Mouse (Mus musculus): Measurements from ENCODE around the gene Dcbld2. TPM values are rescaled to one million over a fixed set of nuclear protein-coding genes. Genes with fewer than 3 reads are reported as not detected.
"Not testable (repeated sequence)": the region's sequence is repeated elsewhere in the genome, so short reads cannot be mapped to it uniquely, and the experiment has no call there.

The Dcbld2 gene
- polyA plus RNA-seq, 1 experiment: 3.4 TPM

- no peak overlapping the region for H3K27ac ChIP-seq (ENCODE audit: control insufficient read depth, insufficient read depth, low read length)
- H3K4me3 ChIP-seq (ENCODE audit: control insufficient read depth, insufficient read depth, low read length): no peak overlapping the region
- no peaks in the 10 kb centered on the region for H3K36me3 ChIP-seq (ENCODE audit: control insufficient read depth, insufficient read depth, low read length)
- TF ChIP-seq CTCF (IDR thresholded peaks at IDR 0.05; ENCODE audit: borderline replicate concordance, control insufficient read depth, extremely low read depth, insufficient read depth, low read length, poor library complexity) (peak; percentile 79; the same call in 1 of the 2 replicates), POLR2A (IDR thresholded peaks at IDR 0.05; ENCODE audit: control insufficient read depth, extremely low read depth, insufficient read depth, low read length, poor library complexity) (no peak)
- WGBS: 44% methylated on average over 8 of the region's 8 CpGs
- no peaks in the 10 kb centered on the region for H3K4me1 ChIP-seq (replicated peaks; ENCODE audit: control insufficient read depth, insufficient read depth, low read length)
- H3K27me3 ChIP-seq (ENCODE audit: control insufficient read depth, insufficient read depth, low read length): no peaks in the 10 kb centered on the region
- peak; percentile 56 for DNase-seq
Measured at GRCm38 (mm10) chr16:58454617-58455016, 46.4 kb downstream of the Dcbld2 start.

- WGBS: 84% methylated on average over 5 of the region's 5 CpGs
- Histone ChIP-seq H3K27ac (ENCODE audit: control insufficient read depth, insufficient read depth, low read length) (no peak overlapping the region), H3K4me3 (ENCODE audit: control insufficient read depth, insufficient read depth, low read length) (no peak overlapping the region), H3K36me3 (ENCODE audit: control insufficient read depth, insufficient read depth, low read length) (no peaks in the 10 kb centered on the region), H3K27me3 (ENCODE audit: control insufficient read depth, insufficient read depth, low read length) (no peaks in the 10 kb centered on the region), H3K4me1 (replicated peaks; ENCODE audit: control insufficient read depth, insufficient read depth, low read length) (no peaks in the 10 kb centered on the region)
- DNase-seq: no peak
- no peak for TF ChIP-seq POLR2A (IDR thresholded peaks at IDR 0.05; ENCODE audit: control insufficient read depth, extremely low read depth, insufficient read depth, low read length, poor library complexity)
- TF ChIP-seq CTCF (IDR thresholded peaks at IDR 0.05; ENCODE audit: borderline replicate concordance, control insufficient read depth, extremely low read depth, insufficient read depth, low read length, poor library complexity): no peak
Measured at GRCm38 (mm10) chr16:58455118-58455517, 46.9 kb downstream of the Dcbld2 start.

- DNase-seq: no peak
- Histone ChIP-seq H3K27me3 (ENCODE audit: control insufficient read depth, insufficient read depth, low read length) (no peaks in the 10 kb centered on the region), H3K36me3 (ENCODE audit: control insufficient read depth, insufficient read depth, low read length) (no peaks in the 10 kb centered on the region), H3K4me1 (replicated peaks; ENCODE audit: control insufficient read depth, insufficient read depth, low read length) (no peaks in the 10 kb centered on the region), H3K4me3 (ENCODE audit: control insufficient read depth, insufficient read depth, low read length) (no peak overlapping the region), H3K27ac (ENCODE audit: control insufficient read depth, insufficient read depth, low read length) (no peak overlapping the region)
- 92% methylated on average over 5 of the region's 5 CpGs for WGBS
- TF ChIP-seq POLR2A (IDR thresholded peaks at IDR 0.05; ENCODE audit: control insufficient read depth, extremely low read depth, insufficient read depth, low read length, poor library complexity) (no peak), CTCF (IDR thresholded peaks at IDR 0.05; ENCODE audit: borderline replicate concordance, control insufficient read depth, extremely low read depth, insufficient read depth, low read length, poor library complexity) (no peak)
Measured at GRCm38 (mm10) chr16:58456445-58456844, 48.2 kb downstream of the Dcbld2 start.

- H3K27me3 ChIP-seq (ENCODE audit: control insufficient read depth, insufficient read depth, low read length): no peaks in the 10 kb centered on the region
- TF ChIP-seq POLR2A (IDR thresholded peaks at IDR 0.05; ENCODE audit: control insufficient read depth, extremely low read depth, insufficient read depth, low read length, poor library complexity) (no peak), CTCF (IDR thresholded peaks at IDR 0.05; ENCODE audit: borderline replicate concordance, control insufficient read depth, extremely low read depth, insufficient read depth, low read length, poor library complexity) (no peak)
- 85% methylated on average over 6 of the region's 6 CpGs for WGBS
- H3K4me1 ChIP-seq (replicated peaks; ENCODE audit: control insufficient read depth, insufficient read depth, low read length): no peaks in the 10 kb centered on the region
- H3K36me3 ChIP-seq (ENCODE audit: control insufficient read depth, insufficient read depth, low read length): no peaks in the 10 kb centered on the region
- no peak overlapping the region for H3K4me3 ChIP-seq (ENCODE audit: control insufficient read depth, insufficient read depth, low read length)
- DNase-seq: no peak
- H3K27ac ChIP-seq (ENCODE audit: control insufficient read depth, insufficient read depth, low read length): no peak overlapping the region
Measured at GRCm38 (mm10) chr16:58456991-58457390, 48.7 kb downstream of the Dcbld2 start.

GRCm38 (mm10) chr16:58459966-58460365 lies 51.7 kb downstream of the Dcbld2 start:
- not testable (repeated sequence) for H3K4me1 ChIP-seq (replicated peaks; ENCODE audit: control insufficient read depth, insufficient read depth, low read length); H3K27ac ChIP-seq (ENCODE audit: control insufficient read depth, insufficient read depth, low read length); H3K27me3 ChIP-seq (ENCODE audit: control insufficient read depth, insufficient read depth, low read length); DNase-seq; H3K4me3 ChIP-seq (ENCODE audit: control insufficient read depth, insufficient read depth, low read length); H3K36me3 ChIP-seq (ENCODE audit: control insufficient read depth, insufficient read depth, low read length)
- WGBS: 78% methylated on average over 3 of the region's 3 CpGs

GRCm38 (mm10) chr16:58460386-58460785 lies 52.1 kb downstream of the Dcbld2 start:
- Histone ChIP-seq H3K4me1 (replicated peaks; ENCODE audit: control insufficient read depth, insufficient read depth, low read length) (no peaks in the 10 kb centered on the region; the same call in 1 of the 2 replicates), H3K27ac (ENCODE audit: control insufficient read depth, insufficient read depth, low read length) (no peak overlapping the region), H3K27me3 (ENCODE audit: control insufficient read depth, insufficient read depth, low read length) (no peaks in the 10 kb centered on the region), H3K4me3 (ENCODE audit: control insufficient read depth, insufficient read depth, low read length) (no peak overlapping the region), H3K36me3 (ENCODE audit: control insufficient read depth, insufficient read depth, low read length) (no peaks in the 10 kb centered on the region)
- no peak for DNase-seq
- TF ChIP-seq POLR2A (IDR thresholded peaks at IDR 0.05; ENCODE audit: control insufficient read depth, extremely low read depth, insufficient read depth, low read length, poor library complexity) (no peak), CTCF (IDR thresholded peaks at IDR 0.05; ENCODE audit: borderline replicate concordance, control insufficient read depth, extremely low read depth, insufficient read depth, low read length, poor library complexity) (no peak)
- WGBS: 93% methylated on average over 10 of the region's 10 CpGs

- DNase-seq: no peak
- Histone ChIP-seq H3K27me3 (ENCODE audit: control insufficient read depth, insufficient read depth, low read length) (no peaks in the 10 kb centered on the region), H3K27ac (ENCODE audit: control insufficient read depth, insufficient read depth, low read length) (no peak overlapping the region), H3K4me1 (replicated peaks; ENCODE audit: control insufficient read depth, insufficient read depth, low read length) (no peaks in the 10 kb centered on the region; the same call in 1 of the 2 replicates), H3K4me3 (ENCODE audit: control insufficient read depth, insufficient read depth, low read length) (no peak overlapping the region), H3K36me3 (ENCODE audit: control insufficient read depth, insufficient read depth, low read length) (no peaks in the 10 kb centered on the region)
- WGBS: 91% methylated on average over 2 of the region's 2 CpGs
- TF ChIP-seq CTCF (IDR thresholded peaks at IDR 0.05; ENCODE audit: borderline replicate concordance, control insufficient read depth, extremely low read depth, insufficient read depth, low read length, poor library complexity) (no peak), POLR2A (IDR thresholded peaks at IDR 0.05; ENCODE audit: control insufficient read depth, extremely low read depth, insufficient read depth, low read length, poor library complexity) (no peak)
Measured at GRCm38 (mm10) chr16:58461856-58462518, 53.7 kb downstream of the Dcbld2 start.

Data from thymus, adult 2 months (tissue).